In the genomic region with DNA sequence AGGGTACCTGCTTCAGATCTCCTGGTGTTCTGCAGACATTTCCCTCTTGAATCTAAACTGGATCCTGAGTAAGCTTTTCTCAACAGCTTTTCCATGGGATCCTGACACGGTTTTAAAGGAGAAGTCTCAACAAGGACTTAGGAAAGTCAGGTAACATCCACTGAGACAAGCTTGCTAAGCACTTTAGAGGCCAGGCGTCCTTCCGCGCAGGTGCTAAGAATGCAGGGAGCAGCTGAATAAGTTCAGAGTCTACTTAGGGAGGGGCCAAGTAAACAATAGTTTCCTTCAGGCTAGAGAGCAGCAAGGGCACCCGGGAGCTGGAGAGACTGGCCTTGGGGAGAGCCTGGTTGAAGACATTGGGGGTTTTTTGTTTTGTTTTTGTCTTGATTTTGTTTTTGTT, we compare ENCODE assay signal across 8 mouse cellular contexts. TPM values are rescaled to one million over a fixed set of nuclear protein-coding genes. Genes with fewer than 3 reads are reported as not detected.
DNase-seq lines count a peak whose midpoint lies in the region; ATAC-seq and TF ChIP-seq lines count a peak whose summit lies in the region.

No protein-coding gene starts in this region.

- no peaks in the 10 kb centered on the region for H3K36me3 ChIP-seq in heart, embryonic 10.5 days
- no peaks in the 10 kb centered on the region for H3K36me3 ChIP-seq in ES-Bruce4 (ENCODE audit: control insufficient read depth, insufficient read depth, low read length, poor library complexity, severe bottlenecking)

- no peaks in the 10 kb centered on the region for H3K9me3 ChIP-seq in heart, embryonic 10.5 days
- no peaks in the 10 kb centered on the region for H3K9me3 ChIP-seq in ES-Bruce4 (replicated peaks; ENCODE audit: control insufficient read depth, insufficient read depth, low read length, poor library complexity, severe bottlenecking)

- TF ChIP-seq POLR2A in ES-Bruce4 (IDR thresholded peaks at IDR 0.05; ENCODE audit: insufficient read depth, low read length): no peak
- 0 out of 2 replicates have a peak, but pooled peaks have one; percentile 20 for TF ChIP-seq POLR2A in lung, adult 2 months (IDR thresholded peaks at IDR 0.05; ENCODE audit: borderline replicate concordance, extremely low read depth, low read depth, low read length)

- 17% methylated on average over 5 of the region's 5 CpGs for WGBS in heart, embryonic 10.5 days
- WGBS in lung, adult 2 months: 21% methylated on average over 5 of the region's 5 CpGs

- TF ChIP-seq CTCF in ES-Bruce4 (IDR thresholded peaks at IDR 0.05; ENCODE audit: low read depth, low read length): no peak
- TF ChIP-seq CTCF in lung, adult 2 months (IDR thresholded peaks at IDR 0.05; ENCODE audit: insufficient read depth, low read length): no peak

- peak overlapping the region; percentile 48; the same call in 1 of the 2 replicates for H3K27ac ChIP-seq in heart, embryonic 10.5 days
- H3K27ac ChIP-seq in ES-Bruce4 (ENCODE audit: insufficient read depth, low read length): peak overlapping the region; percentile 91

- H3K4me1 ChIP-seq in heart, embryonic 10.5 days: peaks cover 17% of the 10 kb centered on the region
- no peaks in the 10 kb centered on the region for H3K4me1 ChIP-seq in ES-Bruce4 (ENCODE audit: control insufficient read depth, insufficient read depth, low read length)
- no peaks in the 10 kb centered on the region; the same call in none of the 2 replicates for H3K4me1 ChIP-seq in lung, adult 2 months (ENCODE audit: control insufficient read depth, insufficient read depth, low read length)

- DNase-seq in heart, embryonic 10.5 days (ENCODE audit: low spot score): no peak
- DNase-seq in heart, adult 11 months: no peak
- DNase-seq in kidney, adult 11 months: peak; percentile 78
- peak; percentile 37 for DNase-seq in lung, adult 2 months
- no peak for DNase-seq in spleen, adult 12 weeks (ENCODE audit: low spot score)
- DNase-seq in thymus, postnatal 25 days: no peak

- no peak overlapping the region for H3K4me3 ChIP-seq in heart, embryonic 10.5 days
- no peak overlapping the region for H3K4me3 ChIP-seq in ES-Bruce4 (ENCODE audit: low read depth, low read length)
- H3K4me3 ChIP-seq in lung, adult 2 months (replicated peaks; ENCODE audit: extremely low read depth, low read depth, low read length): no peak overlapping the region

- no peak for ATAC-seq in megakaryocyte-erythroid progenitor cell, adult 5-6 weeks (replicated peaks; ENCODE audit: low FRiP score, low TSS enrichment, poor library complexity, severe bottlenecking)

- no peaks in the 10 kb centered on the region for H3K27me3 ChIP-seq in heart, embryonic 10.5 days (ENCODE audit: insufficient read depth, poor library complexity, severe bottlenecking)
- H3K27me3 ChIP-seq in ES-Bruce4 (ENCODE audit: control insufficient read depth, insufficient read depth, low read length, poor library complexity, severe bottlenecking): no peaks in the 10 kb centered on the region

- peak; percentile 43; the same call in 1 of the 2 replicates for TF ChIP-seq EP300 in ES-Bruce4 (IDR thresholded peaks at IDR 0.05; ENCODE audit: insufficient read depth, low read depth, low read length)

- peak overlapping the region; percentile 61; the same call in 1 of the 2 replicates for H3K9ac ChIP-seq in ES-Bruce4 (ENCODE audit: low read depth, poor library complexity, severe bottlenecking)

RNA-seq across cellular contexts. Expression of a gene that starts 16.8 kb away (rescaled TPM):
- polyA plus RNA-seq in heart, embryonic 10.5 days (2016; fragmentation: Nextera tagmentation; extraction: Ambion mirVana): 78.7 and 81.8 TPM in 2 replicates
- 78.3 and 99.4 TPM in 2 replicates for polyA plus RNA-seq in ES-Bruce4 (2011; ENCODE audit: insufficient read depth, insufficient read length, low read depth, missing spikeins)
- 91.9 and 97.8 TPM in 2 replicates for polyA plus RNA-seq in lung, adult 2 months (2012; rRNA removed)
- 18.7 and 32.2 TPM in 2 replicates for total RNA-seq in megakaryocyte-erythroid progenitor cell, adult 5-6 weeks (2014; fragmentation: Nextera tagmentation)
- total RNA-seq in megakaryocyte-erythroid progenitor cell, adult 5-6 weeks (2017): 28.1 and 29.5 TPM in 2 replicates

RNA-seq across cellular contexts. Expression of a gene that starts 22.9 kb away (rescaled TPM):
- not detected in 2 replicates for polyA plus RNA-seq in heart, embryonic 10.5 days (2016; fragmentation: Nextera tagmentation; extraction: Ambion mirVana)
- polyA plus RNA-seq in ES-Bruce4 (2011; ENCODE audit: insufficient read depth, insufficient read length, low read depth, missing spikeins): not detected in 2 replicates
- polyA plus RNA-seq in lung, adult 2 months (2012; rRNA removed): not detected in 2 replicates
- not detected in 2 replicates for total RNA-seq in megakaryocyte-erythroid progenitor cell, adult 5-6 weeks (2014; fragmentation: Nextera tagmentation)
- total RNA-seq in megakaryocyte-erythroid progenitor cell, adult 5-6 weeks (2017): not detected in 2 replicates

RNA-seq across cellular contexts. Expression of a gene that starts 30.6 kb away (rescaled TPM):
- polyA plus RNA-seq in heart, embryonic 10.5 days (2016; fragmentation: Nextera tagmentation; extraction: Ambion mirVana): not detected in 2 replicates
- polyA plus RNA-seq in ES-Bruce4 (2011; ENCODE audit: insufficient read depth, insufficient read length, low read depth, missing spikeins): not detected in 2 replicates
- polyA plus RNA-seq in lung, adult 2 months (2012; rRNA removed): not detected in 2 replicates
- not detected in 2 replicates for total RNA-seq in megakaryocyte-erythroid progenitor cell, adult 5-6 weeks (2014; fragmentation: Nextera tagmentation)
- not detected in 2 replicates for total RNA-seq in megakaryocyte-erythroid progenitor cell, adult 5-6 weeks (2017)

RNA-seq across cellular contexts. Expression of a gene that starts 40.2 kb away (rescaled TPM):
- polyA plus RNA-seq in heart, embryonic 10.5 days (2016; fragmentation: Nextera tagmentation; extraction: Ambion mirVana): not detected in 2 replicates
- polyA plus RNA-seq in ES-Bruce4 (2011; ENCODE audit: insufficient read depth, insufficient read length, low read depth, missing spikeins): not detected in 2 replicates
- not detected in 2 replicates for polyA plus RNA-seq in lung, adult 2 months (2012; rRNA removed)
- not detected in 2 replicates for total RNA-seq in megakaryocyte-erythroid progenitor cell, adult 5-6 weeks (2014; fragmentation: Nextera tagmentation)
- not detected in 2 replicates for total RNA-seq in megakaryocyte-erythroid progenitor cell, adult 5-6 weeks (2017)

RNA-seq across cellular contexts. Expression of a gene that starts 56.0 kb away (rescaled TPM):
- polyA plus RNA-seq in heart, embryonic 10.5 days (2016; fragmentation: Nextera tagmentation; extraction: Ambion mirVana): not detected in 2 replicates
- not detected in 2 replicates for polyA plus RNA-seq in ES-Bruce4 (2011; ENCODE audit: insufficient read depth, insufficient read length, low read depth, missing spikeins)
- not detected in 2 replicates for polyA plus RNA-seq in lung, adult 2 months (2012; rRNA removed)
- not detected in 2 replicates for total RNA-seq in megakaryocyte-erythroid progenitor cell, adult 5-6 weeks (2014; fragmentation: Nextera tagmentation)
- not detected in 2 replicates for total RNA-seq in megakaryocyte-erythroid progenitor cell, adult 5-6 weeks (2017)

Comparison
In these comparisons a context has a peak if more than half of its experiments do, and no peak if none do; other contexts are left out.
1. DNase-seq: peak in kidney, adult 11 months (single experiment) and lung, adult 2 months (single experiment); none in heart, embryonic 10.5 days (single experiment), heart, adult 11 months (single experiment), spleen, adult 12 weeks (single experiment) and thymus, postnatal 25 days (single experiment).